Comparison of ENCODE assay signal across 2 mouse cellular contexts in the genomic region with DNA sequence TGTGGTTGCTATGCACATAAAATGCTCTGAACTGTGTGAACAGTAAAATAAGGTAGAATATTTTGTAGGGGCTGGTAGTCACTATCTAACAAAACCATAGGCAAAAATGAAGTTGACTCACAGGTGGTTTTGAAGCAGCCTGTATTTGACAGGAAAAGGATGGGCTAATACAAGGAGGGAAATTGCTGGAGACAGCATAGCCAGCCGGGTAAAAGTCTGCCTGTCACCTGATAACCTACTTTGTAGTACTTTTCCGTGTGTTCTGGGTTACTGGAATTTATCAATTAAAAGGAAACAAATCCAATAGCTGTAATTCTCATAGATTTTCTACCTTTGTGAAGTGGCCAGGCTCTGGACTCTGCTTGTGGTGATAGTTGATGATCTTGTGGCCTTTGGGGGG. TPM values are rescaled to one million over a fixed set of nuclear protein-coding genes. Genes with fewer than 3 reads are reported as not detected.
"Had no signal": no experiment of that assay in that cellular context is flagged by ENCODE, and none has a peak within 500 bp of the region (broad histone marks: within the 10 kb centered on the region; RNA-seq: fewer than 3 reads in every experiment).

No protein-coding gene starts in this region.

RNA-seq across cellular contexts. Expression of gene Sytl3, which starts 54.6 kb away (rescaled TPM):
- polyA plus RNA-seq: heart, embryonic 12.5 days; heart, embryonic 13.5 days had no signal
